Mouse (Mus musculus) layer of hippocampus, postnatal 14 days (tissue): Measurements from ENCODE around the gene Gm11009. TPM values are rescaled to one million over a fixed set of nuclear protein-coding genes. Genes with fewer than 3 reads are reported as not detected.
"Not testable (repeated sequence)": the region's sequence is repeated elsewhere in the genome, so short reads cannot be mapped to it uniquely, and the experiment has no call there.

Experiments
- DNase-seq, 2 experiments: peaks; one replicate each; pipeline ENCODE4 v3.0.0; 2021 to 2022; ENCODE audit warnings: low spot score in 2 of 2, mixed read lengths in 1 of 2
- long read RNA-seq, 2 experiments: library from polyadenylated mRNA; stranded (forward); transcript quantifications; one replicate each; pipeline ENCODE4 v2.0.0; 2021
- total RNA-seq, 2 experiments: library from RNA; stranded (reverse); gene quantifications; 2 replicates each; pipeline ENCODE4 v1.2.3; 2021

The Gm11009 gene
- not detected for total RNA-seq
- long read RNA-seq, experiment 1: 0 reads
- long read RNA-seq, experiment 2: 0 reads

DNA sequence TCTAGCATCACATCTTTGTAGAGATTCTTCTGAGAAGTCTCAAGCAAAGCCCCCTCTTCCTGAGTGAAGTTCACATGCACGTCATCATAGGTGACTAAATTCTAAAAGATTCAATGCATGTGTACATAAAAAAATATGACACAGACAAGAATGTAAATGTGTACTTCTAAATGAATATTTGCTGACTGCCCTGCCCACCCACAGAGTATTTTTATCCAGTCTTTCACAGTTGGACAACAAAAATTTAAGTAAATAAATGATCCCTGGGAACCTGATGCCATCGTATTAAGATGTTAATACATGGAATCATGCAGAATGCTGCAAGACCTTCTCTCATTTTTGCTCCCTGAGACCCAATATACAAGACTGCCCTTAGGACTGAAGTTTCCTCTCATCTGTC lies at the start of gene Gm11009:
Gene Gm11009 (minus strand): TSS at position 101 of the 400 bp plus-strand sequence.
- DNase-seq: not testable (repeated sequence)

Other genes with a start within 250 kb of the Gm11009 start
- gene Gm2004, start 169.7 kb downstream of the Gm11009 start, total RNA-seq: 1 to 10 TPM; 4.3 to 4.4 TPM
- gene 2210418O10Rik, start 92.9 kb downstream of the Gm11009 start, total RNA-seq: 1 to 10 TPM; 4.5 to 5.9 TPM
- gene Gm14435, start 104.1 kb upstream of the Gm11009 start, total RNA-seq: 10 to 100 TPM; 20.2 to 24.0 TPM
- gene Gm14434, start 167.3 kb upstream of the Gm11009 start, total RNA-seq: not detected
- not detected for gene Zfp967, start 201.6 kb upstream of the Gm11009 start, total RNA-seq